Mouse (Mus musculus): Measurements from ENCODE around the gene Rwdd2a. TPM values are rescaled to one million over a fixed set of nuclear protein-coding genes. Genes with fewer than 3 reads are reported as not detected.

The Rwdd2a gene
- polyA plus RNA-seq, 1 experiment from 2014 or later = 0.74 TPM

Other genes with a start within 250 kb of the Rwdd2a start
- 1.8 and 2.3 TPM in 2 replicates for gene Ube2cbp, start 107.0 kb upstream of the Rwdd2a start, polyA plus RNA-seq (2015; fragmentation: Nextera tagmentation; extraction: Ambion mirVana)
- 3.7 and 3.9 TPM in 2 replicates for gene Dop1a, start 104.8 kb upstream of the Rwdd2a start, polyA plus RNA-seq (2015; fragmentation: Nextera tagmentation; extraction: Ambion mirVana)
- gene Pgm3, start 149 bp upstream of the Rwdd2a start, polyA plus RNA-seq (2015; fragmentation: Nextera tagmentation; extraction: Ambion mirVana) = 18.8 and 19.1 TPM in 2 replicates
- 4.5 and 4.7 TPM in 2 replicates for gene Me1, start 124.0 kb downstream of the Rwdd2a start, polyA plus RNA-seq (2015; fragmentation: Nextera tagmentation; extraction: Ambion mirVana)
- 1.6 and 1.9 TPM in 2 replicates for gene Prss35, start 171.7 kb downstream of the Rwdd2a start, polyA plus RNA-seq (2015; fragmentation: Nextera tagmentation; extraction: Ambion mirVana)

All from liver, embryonic 15.5 days (tissue).